Mouse (Mus musculus) erythroblast, embryonic 14.5 days (primary cell): ENCODE data around the gene Pou6f2.

Source experiments
- GATA1 ChIP-seq: IDR thresholded peaks from 2 replicates; pipeline ENCODE4 v1.6.1; 2012; ENCODE audit warnings: low read length, inconsistent platforms, mixed read lengths
- TAL1 ChIP-seq: IDR thresholded peaks from 3 replicates; pipeline ENCODE4 v1.6.1; 2012; ENCODE audit warnings: low read length, inconsistent platforms, mixed read lengths

GRCm38 (mm10) chr13:18299966-18300365, 97.5 kb downstream of the Pou6f2 start:
- no peak for TF ChIP-seq GATA1
- no peak for TF ChIP-seq TAL1
